Mouse (Mus musculus) small intestine, adult 10 weeks (tissue): ENCODE measurements around the gene Erc2. TPM values are rescaled to one million over a fixed set of nuclear protein-coding genes. Genes with fewer than 3 reads are reported as not detected.

Source experiments
- polyA plus RNA-seq: library from polyadenylated mRNA; stranded (reverse); fragments of 350-450 nt; fragmentation: Illumina TruSeq; extraction: RNeasy Lipid Tissue Mini Kit (QIAGEN cat#74804); gene quantifications from one replicate; pipeline ENCODE4 v1.2.3, GENCODE M21; 2014; ENCODE audit warnings: low replicate concordance

Gene Erc2
- polyA plus RNA-seq, result 0.56 TPM

DNA sequence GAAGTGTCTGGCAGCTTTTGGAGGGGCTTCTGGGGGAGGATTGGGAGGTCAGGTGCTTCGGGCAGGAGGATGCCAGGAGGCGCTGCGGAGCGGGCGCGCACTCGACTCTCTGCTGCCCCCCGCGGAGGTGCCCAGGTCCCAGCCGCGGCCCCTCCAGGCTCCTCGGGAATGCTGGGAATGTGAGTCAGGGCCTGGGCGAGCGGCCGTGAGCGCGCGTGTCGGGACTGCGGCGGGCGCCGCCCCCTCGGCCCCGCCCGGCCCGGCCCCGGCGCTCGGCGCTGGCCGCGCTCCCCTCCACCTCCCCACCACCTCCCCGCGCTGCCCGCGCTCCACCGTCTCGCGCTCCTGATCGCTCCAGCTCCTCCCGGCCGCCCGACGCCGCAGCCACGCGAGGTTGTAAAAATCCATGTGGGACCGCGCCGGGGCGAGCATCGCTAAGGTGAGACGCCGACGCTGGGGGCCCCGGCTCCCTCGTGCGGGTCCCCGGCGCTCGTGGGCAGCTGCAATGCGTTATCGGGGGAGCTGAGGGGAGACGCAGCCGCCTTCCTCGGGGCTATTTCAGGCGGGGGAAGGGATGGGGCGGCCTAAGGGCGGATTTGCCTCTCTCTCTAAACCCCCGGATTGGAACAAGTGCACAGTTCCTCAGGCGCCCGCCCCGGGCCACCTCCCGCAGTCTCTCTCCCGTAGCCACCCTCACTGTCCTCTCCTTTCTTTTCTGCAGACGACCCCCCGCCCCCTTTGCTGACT, at the start of gene Erc2:
TSS of gene Erc2 (plus strand) at position 253 of the 747 bp plus-strand sequence.

DNA sequence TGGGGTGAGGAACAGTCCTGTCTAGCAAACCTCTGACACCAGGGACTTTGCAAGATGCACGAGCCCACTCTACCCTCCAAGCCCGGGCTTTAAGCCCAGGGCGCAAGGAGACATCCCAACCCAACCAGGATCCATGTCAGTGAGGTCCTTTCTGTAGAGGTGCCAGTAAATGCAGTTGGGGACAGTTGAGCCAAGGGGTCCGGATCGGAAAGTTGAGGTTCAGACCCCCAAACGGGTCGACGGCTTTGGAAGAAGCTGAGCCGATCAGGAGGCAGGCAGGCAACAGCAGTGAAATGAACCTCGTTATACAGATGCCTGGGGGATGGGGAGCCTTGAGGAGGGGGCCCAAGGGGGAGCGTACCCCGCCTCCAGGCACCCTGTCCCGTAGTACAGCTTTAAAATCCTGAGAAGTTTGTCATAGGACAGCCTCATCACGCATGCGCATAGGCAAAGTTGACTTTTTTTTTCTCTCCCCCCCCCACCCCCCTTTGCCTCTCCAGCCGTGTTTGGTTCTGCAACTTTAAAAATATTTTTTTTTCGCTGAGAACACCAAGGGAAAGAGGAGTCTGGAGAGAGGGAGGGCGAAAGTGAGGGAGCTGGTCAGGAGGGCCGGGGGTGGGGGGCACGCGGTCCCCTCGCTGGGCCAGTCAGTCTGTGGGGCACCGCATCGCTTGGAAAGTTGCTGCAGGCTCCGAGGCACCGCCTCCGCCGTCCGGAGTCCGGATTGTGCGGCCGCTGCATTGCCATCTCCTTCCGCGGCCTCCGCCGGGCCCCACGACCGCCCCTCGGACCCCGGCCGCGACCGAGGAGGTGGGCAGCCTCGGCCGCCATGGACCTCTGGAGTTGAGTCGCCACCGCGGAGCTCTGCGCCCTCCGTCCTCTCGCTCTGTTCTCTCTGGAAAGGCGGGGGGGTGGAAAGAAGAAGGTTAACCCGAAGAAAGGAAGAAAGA, 882.1 kb downstream of the Erc2 start, which contains the start of gene Wnt5a:
TSS of gene Wnt5a (plus strand) at position 650 of the 950 bp plus-strand sequence.

Other genes with a start within 250 kb of the Erc2 start
- 56.2 TPM for gene Fam208a, start 193.6 kb upstream of the Erc2 start, polyA plus RNA-seq
- gene Ccdc66, start 114.0 kb upstream of the Erc2 start, polyA plus RNA-seq, result 31.6 TPM